Mouse (Mus musculus) gastrocnemius, postnatal 4 days (tissue): ENCODE measurements around the gene Clca2. TPM values are rescaled to one million over a fixed set of nuclear protein-coding genes. Genes with fewer than 3 reads are reported as not detected.

Source experiments
- DNase-seq, 2 experiments: peaks; one replicate each; pipeline ENCODE4 v3.0.0; 2021 to 2022; ENCODE audit warnings: low spot score in 2 of 2, mixed read lengths in 2 of 2
- long read RNA-seq, 2 experiments: library from polyadenylated mRNA; stranded (forward); transcript quantifications; one replicate each; pipeline ENCODE4 v2.0.0; 2021
- total RNA-seq, 2 experiments: library from RNA; stranded (reverse); gene quantifications; 2 replicates each; pipeline ENCODE4 v1.2.3; 2021

Gene Clca2
- under 1 TPM; 0.75 to 0.81 TPM for total RNA-seq
- long read RNA-seq, experiment 1 = 0 reads
- long read RNA-seq, experiment 2, partial matches to known transcripts = 1 of 2 reads
- long read RNA-seq, experiment 2, other reads (novel, unspliced or antisense) = 0 of 2 reads

- no peak for DNase-seq
These were observed at the start of gene Clca2 for GRCm38 (mm10) chr3:145099291-145099690. Gene Clca2 (minus strand): TSS chr3:145099443.

- no peak for DNase-seq
These were observed 48.7 kb upstream of the Clca2 start for GRCm38 (mm10) chr3:145147952-145148351.

GRCm38 (mm10) chr3:145147483-145147882 lies 48.2 kb upstream of the Clca2 start:
- no peak for DNase-seq

GRCm38 (mm10) chr3:145146871-145147270 lies 47.6 kb upstream of the Clca2 start:
- no peak for DNase-seq

- no peak for DNase-seq
These were observed 44.6 kb upstream of the Clca2 start for GRCm38 (mm10) chr3:145143856-145144255.

GRCm38 (mm10) chr3:145142925-145143324 lies 43.7 kb upstream of the Clca2 start:
- no peak for DNase-seq

- no peak for DNase-seq
These were observed 41.0 kb upstream of the Clca2 start for GRCm38 (mm10) chr3:145140236-145140635.

- DNase-seq = peak in 1 of 2 experiments; percentile 32
These were observed 32.1 kb upstream of the Clca2 start for GRCm38 (mm10) chr3:145131210-145131868.

- DNase-seq = no peak
These were observed 30.1 kb upstream of the Clca2 start for GRCm38 (mm10) chr3:145129356-145129755.

- DNase-seq = no peak
These were observed 27.4 kb upstream of the Clca2 start for GRCm38 (mm10) chr3:145126618-145127017.

- no peak for DNase-seq
These were observed 20.2 kb upstream of the Clca2 start for GRCm38 (mm10) chr3:145119425-145119824.

- no peak for DNase-seq
These were observed 19.7 kb upstream of the Clca2 start for GRCm38 (mm10) chr3:145119002-145119358.

GRCm38 (mm10) chr3:145118254-145119001 lies 19.2 kb upstream of the Clca2 start, which contains the start of gene Odf2l:
Gene Odf2l (plus strand): TSS chr3:145118588.
- DNase-seq = peak; percentile 94 to 97

- no peak for DNase-seq
These were observed 18.4 kb upstream of the Clca2 start for GRCm38 (mm10) chr3:145117637-145118036.

- no peak for DNase-seq
These were observed 15.9 kb upstream of the Clca2 start for GRCm38 (mm10) chr3:145115169-145115568.

GRCm38 (mm10) chr3:145105773-145106504 lies 6.7 kb upstream of the Clca2 start:
- DNase-seq = no peak

GRCm38 (mm10) chr3:145105076-145105772 lies 6.0 kb upstream of the Clca2 start:
- DNase-seq = peak in 1 of 2 experiments; percentile 52

GRCm38 (mm10) chr3:145103770-145104169 lies 4.5 kb upstream of the Clca2 start:
- no peak for DNase-seq

- no peak for DNase-seq
These were observed 4.1 kb upstream of the Clca2 start for GRCm38 (mm10) chr3:145103321-145103720.

- DNase-seq = no peak
These were observed 2.8 kb upstream of the Clca2 start for GRCm38 (mm10) chr3:145101891-145102555.
